Mouse (Mus musculus) CH12.LX (cell line): Measurements from ENCODE around the gene Iqcf3.
"Not testable (repeated sequence)": the region's sequence is repeated elsewhere in the genome, so short reads cannot be mapped to it uniquely, and the experiment has no call there.

ENCODE experiments used
- CHD2 ChIP-seq: IDR thresholded peaks from 2 replicates; pipeline ENCODE4 v1.6.1; 2011; ENCODE audit warnings: low read length, improper control_type of control experiment
- CTCF ChIP-seq, 2 experiments: IDR thresholded peaks in 1 of 2; conservative IDR thresholded peaks in 1 of 2; 2 replicates each; pipeline ENCODE4 v1.5.1; 2011 to 2012; ENCODE audit warnings: low read depth in 2 of 2, low read length in 2 of 2, improper control_type of control experiment in 1 of 2, inconsistent platforms in 1 of 2, mild to moderate bottlenecking in 1 of 2, moderate library complexity in 1 of 2
- JUND ChIP-seq: conservative IDR thresholded peaks from 2 replicates; pipeline ENCODE4 v1.6.1; 2011; ENCODE audit warnings: low read depth, low read length, improper control_type of control experiment
- MAZ ChIP-seq: IDR thresholded peaks from 2 replicates; pipeline ENCODE4 v1.6.1; 2012; ENCODE audit warnings: low read depth, mild to moderate bottlenecking, inconsistent platforms, low read length, improper control_type of control experiment, moderate library complexity
- MXI1 ChIP-seq: IDR thresholded peaks from 2 replicates; pipeline ENCODE4 v1.6.1; 2011; ENCODE audit warnings: mild to moderate bottlenecking, low read depth, low read length, improper control_type of control experiment
- NELFE ChIP-seq: IDR thresholded peaks from 2 replicates; pipeline ENCODE4 v1.6.1; 2011; ENCODE audit warnings: low read depth, low read length, improper control_type of control experiment
- NRF1 ChIP-seq: IDR thresholded peaks from 2 replicates; pipeline ENCODE4 v1.6.1; 2014; ENCODE audit warnings: low read depth, mild to moderate bottlenecking, inconsistent platforms, low read length, improper control_type of control experiment, moderate library complexity
- PAX5 ChIP-seq: IDR thresholded peaks from 2 replicates; pipeline ENCODE4 v1.6.1; 2012; ENCODE audit warnings: low read length, inconsistent platforms, mixed read lengths
- POLR2A ChIP-seq: IDR thresholded peaks from 2 replicates; pipeline ENCODE4 v1.6.1; 2011; ENCODE audit warnings: low read depth, mild to moderate bottlenecking, improper control_type of control experiment, low read length
- RCOR1 ChIP-seq: conservative IDR thresholded peaks from 2 replicates; pipeline ENCODE4 v1.6.1; 2012; ENCODE audit warnings: low read depth, mild to moderate bottlenecking, inconsistent platforms, low read length, improper control_type of control experiment
- TCF12 ChIP-seq: IDR thresholded peaks from 2 replicates; pipeline ENCODE4 v1.6.1; 2014; ENCODE audit warnings: low read depth, mild to moderate bottlenecking, inconsistent platforms, low read length, improper control_type of control experiment
- UBTF ChIP-seq: IDR thresholded peaks from 2 replicates; pipeline ENCODE4 v1.6.1; 2012; ENCODE audit warnings: low read depth, mild to moderate bottlenecking, inconsistent platforms, low read length, improper control_type of control experiment, moderate library complexity

DNA sequence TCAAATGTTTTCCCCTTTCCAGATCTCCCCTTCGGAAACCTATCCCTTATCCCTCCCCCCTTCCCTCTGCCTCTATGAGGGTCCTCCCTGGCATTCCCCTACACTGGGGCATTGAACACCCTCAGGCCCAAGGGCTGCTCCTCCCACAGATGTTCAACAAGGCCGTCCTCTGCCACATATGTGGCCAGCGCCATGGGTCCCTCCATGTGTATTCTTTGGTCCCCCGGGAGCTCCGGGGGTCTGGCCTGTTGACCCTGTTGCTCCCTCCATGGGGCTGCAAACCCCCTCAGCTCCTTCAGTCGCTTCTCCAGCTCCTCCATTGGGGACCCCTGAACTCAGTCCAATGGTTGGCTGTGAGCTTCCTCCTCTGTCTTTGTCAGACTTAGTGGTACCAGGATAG lies 73.8 kb downstream of the Iqcf3 start:
- not testable (repeated sequence) for TF ChIP-seq MAZ; CTCF (conservative IDR thresholded peaks at IDR 0.05 in 1 of 2, IDR thresholded peaks at IDR 0.05 in 1 of 2; ENCODE audit: low read depth in 2 of 2, low read length in 2 of 2); PAX5; MXI1; UBTF; JUND; RCOR1; CHD2; NRF1; POLR2A; TCF12; NELFE
